Mouse (Mus musculus): ENCODE measurements around the gene Eif4ebp2.

GRCm38 (mm10) chr10:61419146-61419545, 33.3 kb downstream of the Eif4ebp2 start:
- TF ChIP-seq POLR2A (IDR thresholded peaks at IDR 0.05; ENCODE audit: borderline replicate concordance, extremely low read depth, insufficient read depth, insufficient read length, poor library complexity, severe bottlenecking) (no peak), CTCF (IDR thresholded peaks at IDR 0.05; ENCODE audit: borderline replicate concordance, extremely low read depth, insufficient read depth, insufficient read length) (no peak)
